Mouse (Mus musculus) embryonic facial prominence, embryonic 13.5 days (tissue): ENCODE results near the gene P2rx5. TPM values are rescaled to one million over a fixed set of nuclear protein-coding genes. Genes with fewer than 3 reads are reported as not detected.

ENCODE experiments used
- ATAC-seq: fragments of 200-750 bp; cut with Nextera tagmentation; 2 replicates; pipeline ENCODE4 v1.8.0; 2017; ENCODE audit warnings: low read depth; ENCODE audit not compliant: insufficient number of reproducible peaks, insufficient read depth, low FRiP score, low TSS enrichment
- H3K27ac ChIP-seq: fragments of 300-500 bp; sonication (generic); 2 replicates; pipeline ENCODE4 v1.5.1; 2015; ENCODE audit warnings: moderate library complexity, mild to moderate bottlenecking, inconsistent platforms
- H3K27me3 ChIP-seq: fragments of 300-500 bp; sonication (generic); 2 replicates; pipeline ENCODE4 v1.6.1; 2015; ENCODE audit warnings: mild to moderate bottlenecking, inconsistent platforms
- H3K36me3 ChIP-seq: fragments of 300-500 bp; sonication (generic); 2 replicates; pipeline ENCODE4 v1.6.1; 2015; ENCODE audit warnings: mild to moderate bottlenecking, inconsistent platforms
- H3K4me1 ChIP-seq: fragments of 300-500 bp; sonication (generic); 2 replicates; pipeline ENCODE4 v1.6.1; 2015; ENCODE audit warnings: inconsistent platforms
- H3K4me2 ChIP-seq: fragments of 300-500 bp; sonication (generic); 2 replicates; pipeline ENCODE4 v1.6.1; 2015; ENCODE audit warnings: moderate library complexity, mild to moderate bottlenecking, inconsistent platforms
- H3K4me3 ChIP-seq: fragments of 300-500 bp; sonication (generic); 2 replicates; pipeline ENCODE4 v1.5.1; 2015; ENCODE audit warnings: mild to moderate bottlenecking, inconsistent platforms
- H3K9ac ChIP-seq: fragments of 300-500 bp; sonication (generic); 2 replicates; pipeline ENCODE4 v1.6.1; 2015; ENCODE audit warnings: mild to moderate bottlenecking, inconsistent platforms
- H3K9me3 ChIP-seq: fragments of 300-500 bp; sonication (generic); 2 replicates; pipeline ENCODE4 v1.6.1; 2016; ENCODE audit warnings: inconsistent platforms
- WGBS: fragments of 180-500 bp; shearing (Covaris S2); methylation state at CpG from one replicate; pipeline ENCODE4 v1.1.7; 2015; ENCODE audit warnings: mixed read lengths; 5-methylcytosine and 5-hydroxymethylcytosine counted together
- polyA plus RNA-seq: library from polyadenylated mRNA; unstranded; fragments of >200 nt; fragmentation: Nextera tagmentation; extraction: Ambion mirVana; gene quantifications from 2 replicates; pipeline ENCODE4 v1.2.1, GENCODE M21; 2015

The P2rx5 gene
- polyA plus RNA-seq, 1 experiment from 2014 or later = 0.25 TPM

- H3K27ac ChIP-seq = peak overlapping the region; percentile 94
- no peaks in the 10 kb centered on the region for H3K9me3 ChIP-seq
- H3K4me1 ChIP-seq = peaks cover 34% of the 10 kb centered on the region
- peak overlapping the region; percentile 95 for H3K9ac ChIP-seq
- peaks cover 37% of the 10 kb centered on the region for H3K36me3 ChIP-seq
- peak overlapping the region; percentile 98 for H3K4me3 ChIP-seq
- H3K27me3 ChIP-seq = no peaks in the 10 kb centered on the region
- peak overlapping the region; percentile 72 for H3K4me2 ChIP-seq
- ATAC-seq = no peak
- WGBS = 1% methylated on average over 15 of the region's 15 CpGs
Measured at GRCm38 (mm10) chr11:73176186-73176585, 16.0 kb downstream of the P2rx5 start.

DNA sequence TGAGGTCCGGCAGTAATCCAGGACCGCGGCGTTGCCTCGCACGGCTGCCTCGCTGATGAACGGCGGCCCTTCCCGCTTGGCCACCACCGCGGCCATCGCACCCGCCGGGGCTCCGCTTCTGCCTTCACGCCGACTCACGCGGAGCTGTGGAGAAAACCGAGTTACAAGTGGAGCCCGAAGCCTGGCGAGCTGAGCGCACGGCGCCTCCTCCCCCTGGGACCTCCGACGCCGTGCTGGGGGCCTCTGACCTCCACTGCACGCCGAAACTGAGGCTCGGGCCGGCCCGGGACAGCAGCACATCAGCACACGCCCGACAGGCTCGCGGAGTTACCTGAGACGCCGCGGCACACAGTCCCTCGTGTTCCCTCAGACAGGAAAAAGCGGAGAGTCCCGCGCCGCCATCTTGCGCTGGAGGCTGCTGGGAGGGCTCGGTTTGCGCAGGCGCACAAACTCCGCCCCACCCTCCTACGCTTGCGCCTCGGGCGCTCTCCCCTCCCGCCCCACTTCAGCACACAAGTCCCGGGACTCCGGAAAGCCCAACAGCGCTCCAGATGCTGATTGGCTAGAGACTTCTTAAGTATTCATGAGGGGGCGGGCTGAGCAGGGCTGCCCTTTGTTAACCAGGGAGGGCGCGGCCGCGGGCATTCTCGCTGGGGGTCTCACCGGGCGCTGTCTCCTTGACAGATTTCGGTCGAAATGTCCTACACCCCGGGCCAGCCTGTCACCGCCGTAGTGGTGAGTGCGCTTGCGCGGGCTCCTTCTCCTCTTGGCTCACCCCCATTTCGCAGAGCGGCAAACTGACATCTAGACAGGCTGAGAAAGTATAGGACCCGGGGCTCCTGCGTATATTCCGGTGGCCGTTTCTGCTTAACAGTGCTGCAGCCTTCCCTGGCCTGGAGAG, 16.6 kb downstream of the P2rx5 start, which contains the start of the genes Emc6 and Tax1bp3:
Emc6 (minus strand) TSS at position 430 of the 901 bp plus-strand sequence.
Tax1bp3 (plus strand) TSS at position 476 of the 901 bp plus-strand sequence.
- Histone ChIP-seq H3K27me3 (no peaks in the 10 kb centered on the region), H3K27ac (peak within 1 kb of the TSS; percentile 94), H3K9me3 (no peaks in the 10 kb centered on the region), H3K36me3 (peaks cover 32% of the 10 kb centered on the region), H3K4me1 (peaks cover 34% of the 10 kb centered on the region), H3K9ac (peak within 1 kb of the TSS; percentile 95), H3K4me3 (peak within 1 kb of the TSS; percentile 98), H3K4me2 (peak within 1 kb of the TSS; percentile 72)
- peak; percentile 98 for ATAC-seq
- WGBS = under 1% methylated on average over 81 of the region's 81 CpGs

GRCm38 (mm10) chr11:73177509-73177875, 17.3 kb downstream of the P2rx5 start:
- no peaks in the 10 kb centered on the region for H3K9me3 ChIP-seq
- peak; percentile 76 for ATAC-seq
- peak overlapping the region; percentile 72 for H3K4me2 ChIP-seq
- peaks cover 34% of the 10 kb centered on the region for H3K36me3 ChIP-seq
- H3K4me3 ChIP-seq = peak overlapping the region; percentile 98
- H3K27ac ChIP-seq = peak overlapping the region; percentile 94
- no peaks in the 10 kb centered on the region for H3K27me3 ChIP-seq
- H3K4me1 ChIP-seq = peaks cover 27% of the 10 kb centered on the region
- WGBS = under 1% methylated on average over 23 of the region's 28 CpGs
- peak overlapping the region; percentile 95 for H3K9ac ChIP-seq

GRCm38 (mm10) chr11:73177895-73178294, 17.7 kb downstream of the P2rx5 start:
- H3K9me3 ChIP-seq = no peaks in the 10 kb centered on the region
- ATAC-seq = no peak

GRCm38 (mm10) chr11:73185872-73186615, 25.8 kb downstream of the P2rx5 start:
- no peaks in the 10 kb centered on the region for H3K9me3 ChIP-seq
- no peaks in the 10 kb centered on the region for H3K4me1 ChIP-seq
- no peak overlapping the region for H3K27ac ChIP-seq
- no peak overlapping the region for H3K4me3 ChIP-seq
- no peak overlapping the region for H3K4me2 ChIP-seq
- WGBS = 93% methylated on average over 10 of the region's 10 CpGs
- no peaks in the 10 kb centered on the region for H3K27me3 ChIP-seq
- no peak overlapping the region for H3K9ac ChIP-seq
- peaks cover 71% of the 10 kb centered on the region for H3K36me3 ChIP-seq
- ATAC-seq = no peak

More at GRCm38 (mm10) chr11:73177895-73178294, 17.7 kb downstream of the P2rx5 start:
- H3K4me1 ChIP-seq = peaks cover 24% of the 10 kb centered on the region
- no peaks in the 10 kb centered on the region for H3K27me3 ChIP-seq
- peak overlapping the region; percentile 94 for H3K27ac ChIP-seq
- 4% methylated on average over 2 of the region's 2 CpGs for WGBS
- H3K4me2 ChIP-seq = peak overlapping the region; percentile 72
- peak overlapping the region; percentile 98 for H3K4me3 ChIP-seq
- H3K36me3 ChIP-seq = peaks cover 36% of the 10 kb centered on the region
- peak overlapping the region; percentile 95 for H3K9ac ChIP-seq

- Histone ChIP-seq H3K27me3 (no peaks in the 10 kb centered on the region), H3K4me1 (no peaks in the 10 kb centered on the region), H3K4me3 (no peak overlapping the region), H3K4me2 (no peak overlapping the region), H3K9me3 (no peaks in the 10 kb centered on the region), H3K27ac (no peak overlapping the region), H3K9ac (no peak overlapping the region), H3K36me3 (peaks cover 77% of the 10 kb centered on the region)
- no peak for ATAC-seq
- 90% methylated on average over 6 of the region's 6 CpGs for whole genome bisulfite sequencing
Measured at GRCm38 (mm10) chr11:73187231-73187630, 27.0 kb downstream of the P2rx5 start.

GRCm38 (mm10) chr11:73193047-73193446, 32.8 kb downstream of the P2rx5 start:
- no peak overlapping the region for H3K4me3 ChIP-seq
- no peak for ATAC-seq
- H3K27ac ChIP-seq = no peak overlapping the region
- H3K9me3 ChIP-seq = no peaks in the 10 kb centered on the region
- 72% methylated on average over 6 of the region's 6 CpGs for WGBS
- no peaks in the 10 kb centered on the region for H3K27me3 ChIP-seq
- H3K4me1 ChIP-seq = peaks cover 8% of the 10 kb centered on the region
- H3K4me2 ChIP-seq = no peak overlapping the region
- no peak overlapping the region for H3K9ac ChIP-seq
- H3K36me3 ChIP-seq = peaks cover 47% of the 10 kb centered on the region

DNA sequence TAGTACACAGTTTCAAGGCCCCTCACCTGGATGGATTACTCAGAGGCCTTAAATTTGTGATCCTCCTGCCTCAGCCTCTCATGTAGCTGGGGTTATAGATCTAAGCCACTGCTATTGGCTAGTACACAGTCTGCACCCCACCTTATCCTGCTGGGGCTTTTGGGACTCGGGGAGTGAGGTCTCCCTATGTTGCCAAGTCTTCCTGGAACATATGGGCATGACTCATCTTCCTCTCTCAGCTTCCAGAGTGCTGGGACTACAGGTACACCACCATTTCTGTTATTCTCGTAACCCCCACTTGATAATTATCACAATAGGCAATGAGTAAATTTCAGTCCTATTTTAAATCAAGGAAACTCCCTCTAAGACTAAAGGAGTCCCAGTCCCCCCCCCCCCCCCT, 34.2 kb downstream of the P2rx5 start:
- no peak for ATAC-seq
- Histone ChIP-seq H3K4me3 (no peak overlapping the region), H3K27me3 (no peaks in the 10 kb centered on the region), H3K4me1 (peaks cover 13% of the 10 kb centered on the region), H3K9ac (no peak overlapping the region), H3K36me3 (peaks cover 37% of the 10 kb centered on the region), H3K27ac (no peak overlapping the region), H3K9me3 (no peaks in the 10 kb centered on the region), H3K4me2 (no peak overlapping the region)
- 79% methylated on average over 2 of the region's 2 CpGs for WGBS

DNA sequence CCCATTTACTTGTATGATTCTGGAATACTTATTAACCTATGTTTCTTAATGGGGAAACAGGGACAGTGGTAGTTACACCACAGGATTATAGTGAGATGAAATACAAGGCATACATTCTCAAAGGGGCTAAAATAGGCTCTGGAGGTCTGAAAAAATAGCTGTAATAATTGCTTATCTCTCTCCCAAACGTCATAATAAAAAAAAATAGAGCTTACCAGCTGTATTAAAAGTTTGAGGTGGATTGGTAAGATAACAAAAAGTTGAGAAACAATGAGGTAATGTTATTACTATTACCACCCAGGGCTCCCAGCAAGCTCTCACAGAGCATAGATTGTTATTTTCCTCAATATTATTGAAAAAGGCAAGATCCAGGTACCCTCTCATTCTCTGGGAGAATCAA, 38.0 kb downstream of the P2rx5 start:
- Histone ChIP-seq H3K4me2 (peak overlapping the region; percentile 95), H3K4me3 (peak overlapping the region; percentile 73), H3K27ac (no peak overlapping the region), H3K9ac (peak overlapping the region; percentile 82), H3K27me3 (no peaks in the 10 kb centered on the region), H3K36me3 (peaks cover 12% of the 10 kb centered on the region), H3K4me1 (peaks cover 20% of the 10 kb centered on the region), H3K9me3 (no peaks in the 10 kb centered on the region)
- no peak for ATAC-seq
- WGBS = 4% methylated on average over 1 of the region's 1 CpGs

GRCm38 (mm10) chr11:73198603-73199229, 38.5 kb downstream of the P2rx5 start, which contains the start of gene Ctns:
Gene Ctns, minus strand, starts transcription at chr11:73199042.
- no peaks in the 10 kb centered on the region for H3K9me3 ChIP-seq
- ATAC-seq = peak; percentile 93
- H3K9ac ChIP-seq = peak within 1 kb of the TSS; percentile 82
- peaks cover 20% of the 10 kb centered on the region for H3K4me1 ChIP-seq
- WGBS = under 1% methylated on average over 22 of the region's 22 CpGs
- H3K27ac ChIP-seq = no peak within 1 kb of the TSS
- H3K4me3 ChIP-seq = peak within 1 kb of the TSS; percentile 73
- H3K27me3 ChIP-seq = no peaks in the 10 kb centered on the region
- peaks cover 12% of the 10 kb centered on the region for H3K36me3 ChIP-seq
- peak within 1 kb of the TSS; percentile 95 for H3K4me2 ChIP-seq

DNA sequence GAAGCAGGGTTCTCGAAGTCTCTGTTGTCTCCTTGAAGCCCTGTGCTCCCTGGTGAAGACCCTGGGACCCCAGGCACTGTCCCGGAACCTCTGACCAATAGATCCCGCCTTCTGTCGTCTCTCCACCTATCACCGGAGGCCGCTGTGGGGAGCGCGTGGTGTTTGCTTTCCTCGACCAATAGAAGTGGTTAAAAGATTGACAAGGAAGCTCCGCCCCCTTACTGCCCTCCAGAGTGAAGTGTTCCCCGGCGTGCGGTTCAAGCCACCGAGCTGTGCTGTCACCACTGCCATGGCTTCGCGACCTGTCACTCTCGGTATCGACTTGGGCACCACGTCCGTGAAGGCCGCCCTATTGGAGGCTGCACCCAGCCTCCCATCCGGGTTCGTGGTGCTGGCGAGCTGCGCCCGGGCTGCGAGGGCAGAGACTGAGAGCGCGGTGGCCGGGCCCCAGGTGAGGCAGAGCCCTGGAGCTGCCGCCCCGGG, 39.0 kb downstream of the P2rx5 start, which contains the start of gene Shpk:
Shpk (plus strand) TSS at position 231 of the 483 bp plus-strand sequence.
- under 1% methylated on average over 32 of the region's 32 CpGs for WGBS
- H3K27ac ChIP-seq = no peak within 1 kb of the TSS
- peak within 1 kb of the TSS; percentile 95 for H3K4me2 ChIP-seq
- peak; percentile 97 for ATAC-seq
- H3K4me3 ChIP-seq = peak within 1 kb of the TSS; percentile 73
- no peaks in the 10 kb centered on the region for H3K27me3 ChIP-seq
- peaks cover 20% of the 10 kb centered on the region for H3K4me1 ChIP-seq
- no peaks in the 10 kb centered on the region for H3K9me3 ChIP-seq
- H3K36me3 ChIP-seq = peaks cover 12% of the 10 kb centered on the region
- peak within 1 kb of the TSS; percentile 82 for H3K9ac ChIP-seq
